Mouse (Mus musculus) lung, adult 2 months (tissue): ENCODE measurements around the gene Scnn1a.

Experiments used
- CTCF ChIP-seq: fragments of 200-500 bp; IDR thresholded peaks from 2 replicates; pipeline ENCODE4 v1.5.1; 2011; ENCODE audit warnings: mild to moderate bottlenecking, low read length, control low read depth; ENCODE audit not compliant: insufficient read depth
- POLR2A ChIP-seq: fragments of 200-500 bp; IDR thresholded peaks from 2 replicates; pipeline ENCODE4 v1.6.1; 2011; ENCODE audit warnings: low read depth, mild to moderate bottlenecking, control low read depth, low read length, borderline replicate concordance; ENCODE audit errors: extremely low read depth

- TF ChIP-seq CTCF (no peak), POLR2A (peak; percentile 58; the same call in 1 of the 2 replicates)
Observed at GRCm38 (mm10) chr6:125322794-125323193, 2.3 kb downstream of the Scnn1a start.
